Mouse (Mus musculus): Measurements from ENCODE around the gene Hao1.

- TF ChIP-seq MYOG (IDR thresholded peaks at IDR 0.05; ENCODE audit: control insufficient read depth, extremely low read depth, insufficient read length) (no peak), CTCF (IDR thresholded peaks at IDR 0.05; ENCODE audit: control insufficient read depth, insufficient read depth, insufficient read length) (no peak)
Measured at GRCm38 (mm10) chr2:134528122-134528810, 25.9 kb downstream of the Hao1 start.

Measured in C2C12 (cell line).